Comparison of ENCODE assay signal across 13 mouse cellular contexts in genomic region chr9:48055246-48055645, GRCm38 (mm10).
DNase-seq lines count a peak whose midpoint lies in the region; ATAC-seq lines count a peak whose summit lies in the region.
"Had no signal": no experiment of that assay in that cellular context is flagged by ENCODE, and none has a peak within 500 bp of the region (broad histone marks: within the 10 kb centered on the region; RNA-seq: fewer than 3 reads in every experiment).

No protein-coding gene starts in this region.

- no peaks in the 10 kb centered on the region for H3K9me3 ChIP-seq in midbrain, embryonic 10.5 days (replicated peaks)
- H3K9me3 ChIP-seq in midbrain, embryonic 16.5 days (replicated peaks; ENCODE audit: control insufficient read depth, low read length, poor library complexity, severe bottlenecking): no peaks in the 10 kb centered on the region
- no peaks in the 10 kb centered on the region for H3K9me3 ChIP-seq in kidney, embryonic 15.5 days (replicated peaks)
- H3K9me3 ChIP-seq in neural tube, embryonic 14.5 days (ENCODE audit: control insufficient read depth, low read length): no peaks in the 10 kb centered on the region
- H3K9me3 ChIP-seq: forebrain, embryonic 12.5 days; liver, embryonic 12.5 days had no signal

- no peaks in the 10 kb centered on the region for H3K27me3 ChIP-seq in midbrain, embryonic 10.5 days (ENCODE audit: low read depth, poor library complexity, severe bottlenecking)
- H3K27me3 ChIP-seq in midbrain, embryonic 16.5 days (ENCODE audit: control insufficient read depth, insufficient read depth, low read depth, low read length): no peaks in the 10 kb centered on the region
- no peaks in the 10 kb centered on the region for H3K27me3 ChIP-seq in kidney, embryonic 15.5 days
- no peaks in the 10 kb centered on the region for H3K27me3 ChIP-seq in neural tube, embryonic 14.5 days (ENCODE audit: control insufficient read depth, insufficient read depth, low read length)
- H3K27me3 ChIP-seq: liver, embryonic 12.5 days had no signal

- H3K9ac ChIP-seq in midbrain, embryonic 16.5 days (ENCODE audit: low read depth, low read length): no peak overlapping the region
- no peak overlapping the region for H3K9ac ChIP-seq in kidney, embryonic 15.5 days
- no peak overlapping the region for H3K9ac ChIP-seq in neural tube, embryonic 14.5 days (replicated peaks; ENCODE audit: low read depth, low read length)
- H3K9ac ChIP-seq: forebrain, embryonic 12.5 days; liver, embryonic 12.5 days had no signal

- no peaks in the 10 kb centered on the region for H3K36me3 ChIP-seq in midbrain, embryonic 10.5 days
- H3K36me3 ChIP-seq in midbrain, embryonic 16.5 days (ENCODE audit: control insufficient read depth, insufficient read depth, low read length): no peaks in the 10 kb centered on the region
- no peaks in the 10 kb centered on the region for H3K36me3 ChIP-seq in kidney, embryonic 15.5 days
- no peaks in the 10 kb centered on the region for H3K36me3 ChIP-seq in neural tube, embryonic 14.5 days (ENCODE audit: control insufficient read depth, insufficient read depth, low read length)
- H3K36me3 ChIP-seq: forebrain, embryonic 12.5 days; liver, embryonic 12.5 days had no signal

- peaks cover 15% of the 10 kb centered on the region for H3K4me1 ChIP-seq in midbrain, embryonic 10.5 days
- H3K4me1 ChIP-seq in midbrain, embryonic 16.5 days (ENCODE audit: control insufficient read depth, insufficient read depth, low read length): no peaks in the 10 kb centered on the region
- peaks cover 33% of the 10 kb centered on the region for H3K4me1 ChIP-seq in kidney, embryonic 15.5 days
- 0 out of 2 replicates have a peak, but pooled peaks cover 6% of the 10 kb centered on the region for H3K4me1 ChIP-seq in neural tube, embryonic 14.5 days (ENCODE audit: control insufficient read depth, insufficient read depth, low read length)
- H3K4me1 ChIP-seq: liver, embryonic 12.5 days had no signal

- peak overlapping the region; percentile 49; the same call in 1 of the 2 replicates for H3K27ac ChIP-seq in midbrain, embryonic 10.5 days (replicated peaks)
- H3K27ac ChIP-seq in midbrain, embryonic 16.5 days (ENCODE audit: low read length): no peak overlapping the region
- no peak overlapping the region for H3K27ac ChIP-seq in kidney, embryonic 15.5 days
- H3K27ac ChIP-seq in neural tube, embryonic 14.5 days (ENCODE audit: low read depth, low read length): 0 out of 2 replicates have a peak overlapping the region, but pooled peaks have one; percentile 3
- H3K27ac ChIP-seq: forebrain, embryonic 12.5 days; left cerebral cortex, adult 2 months; liver, embryonic 12.5 days; macrophage had no signal

- no peak overlapping the region for H3K4me3 ChIP-seq in midbrain, embryonic 10.5 days
- H3K4me3 ChIP-seq in midbrain, embryonic 16.5 days (ENCODE audit: low read depth, low read length): no peak overlapping the region
- no peak overlapping the region for H3K4me3 ChIP-seq in kidney, embryonic 15.5 days (replicated peaks)
- no peak overlapping the region for H3K4me3 ChIP-seq in neural tube, embryonic 14.5 days (ENCODE audit: low read depth, low read length)
- H3K4me3 ChIP-seq: forebrain, embryonic 12.5 days; left cerebral cortex, adult 2 months; liver, embryonic 12.5 days had no signal

- DNase-seq in midbrain, embryonic 10.5 days (ENCODE audit: low spot score): no peak
- peak; percentile 86 to 89 for DNase-seq in adrenal gland, postnatal 36 days
- DNase-seq in right cerebral cortex, adult 2 months (ENCODE audit: low spot score in 2 of 2): no peak
- no peak for DNase-seq in layer of hippocampus, postnatal 10 days (ENCODE audit: low spot score in 2 of 2)
- DNase-seq: heart, postnatal 14 days had no signal

- ATAC-seq in midbrain, embryonic 16.5 days: no peak
- ATAC-seq in kidney, embryonic 15.5 days (replicated peaks; ENCODE audit: low FRiP score): no peak
- no peak for ATAC-seq in neural tube, embryonic 14.5 days (ENCODE audit: low read depth)
- ATAC-seq: intestine, postnatal 0 days; liver, embryonic 12.5 days had no signal

- no peak overlapping the region for H3K4me2 ChIP-seq in midbrain, embryonic 16.5 days (ENCODE audit: low read length)
- H3K4me2 ChIP-seq in kidney, embryonic 15.5 days: peak overlapping the region; percentile 29; the same call in 1 of the 2 replicates
- H3K4me2 ChIP-seq in neural tube, embryonic 14.5 days (ENCODE audit: low read depth, low read length): no peak overlapping the region
- H3K4me2 ChIP-seq: forebrain, embryonic 12.5 days; liver, embryonic 12.5 days had no signal

- WGBS in midbrain, embryonic 10.5 days: 80% methylated on average over 10 of the region's 10 CpGs
- WGBS in midbrain, embryonic 16.5 days: 67% methylated on average over 10 of the region's 10 CpGs
- 33% methylated on average over 10 of the region's 10 CpGs for WGBS in kidney, embryonic 15.5 days
- 47% methylated on average over 10 of the region's 10 CpGs for WGBS in neural tube, embryonic 14.5 days

Comparison
In these comparisons a context has a peak if more than half of its experiments do, and no peak if none do; other contexts are left out.
1. H3K27ac ChIP-seq: peak in midbrain, embryonic 10.5 days (single experiment) and neural tube, embryonic 14.5 days (single experiment); none in midbrain, embryonic 16.5 days (single experiment) and kidney, embryonic 15.5 days (single experiment).
2. DNase-seq: peak in adrenal gland, postnatal 36 days (2 of 2); none in midbrain, embryonic 10.5 days (single experiment), right cerebral cortex, adult 2 months (0 of 2) and layer of hippocampus, postnatal 10 days (0 of 2).